Mouse (Mus musculus): ENCODE measurements around the gene Ispd. TPM values are rescaled to one million over a fixed set of nuclear protein-coding genes. Genes with fewer than 3 reads are reported as not detected.

The Ispd gene
- polyA plus RNA-seq, 1 experiment from 2014 or later, result 10.4 TPM

- Histone ChIP-seq H3K4me2 (ENCODE audit: low read depth, low read length) (no peak overlapping the region), H3K9me3 (replicated peaks; ENCODE audit: control insufficient read depth, low read length) (no peaks in the 10 kb centered on the region), H3K4me1 (ENCODE audit: control insufficient read depth, insufficient read depth, low read length) (no peaks in the 10 kb centered on the region), H3K27me3 (ENCODE audit: control insufficient read depth, insufficient read depth, low read length) (no peaks in the 10 kb centered on the region), H3K36me3 (ENCODE audit: control insufficient read depth, insufficient read depth, low read length) (no peaks in the 10 kb centered on the region), H3K9ac (ENCODE audit: low read length) (no peak overlapping the region), H3K27ac (ENCODE audit: low read length) (no peak overlapping the region), H3K4me3 (replicated peaks; ENCODE audit: low read length) (no peak overlapping the region)
- WGBS, result 66% methylated on average over 4 of the region's 4 CpGs
- no peak for ATAC-seq (ENCODE audit: insufficient read depth, low FRiP score)
These were observed 150.3 kb downstream of the Ispd start for GRCm38 (mm10) chr12:36531421-36532072.

- 82% methylated on average over 3 of the region's 3 CpGs for WGBS
- Histone ChIP-seq H3K9me3 (replicated peaks; ENCODE audit: control insufficient read depth, low read length) (no peaks in the 10 kb centered on the region), H3K36me3 (ENCODE audit: control insufficient read depth, insufficient read depth, low read length) (no peaks in the 10 kb centered on the region), H3K4me2 (ENCODE audit: low read depth, low read length) (no peak overlapping the region), H3K4me3 (replicated peaks; ENCODE audit: low read length) (no peak overlapping the region), H3K27ac (ENCODE audit: low read length) (no peak overlapping the region), H3K4me1 (ENCODE audit: control insufficient read depth, insufficient read depth, low read length) (no peaks in the 10 kb centered on the region), H3K9ac (ENCODE audit: low read length) (no peak overlapping the region), H3K27me3 (ENCODE audit: control insufficient read depth, insufficient read depth, low read length) (no peaks in the 10 kb centered on the region)
- no peak for ATAC-seq (ENCODE audit: insufficient read depth, low FRiP score)
These were observed 151.3 kb downstream of the Ispd start for GRCm38 (mm10) chr12:36532525-36532924.

GRCm38 (mm10) chr12:36533160-36533900 is 152.1 kb downstream of the Ispd start:
- Histone ChIP-seq H3K9ac (ENCODE audit: low read length) (no peak overlapping the region), H3K27ac (ENCODE audit: low read length) (no peak overlapping the region), H3K27me3 (ENCODE audit: control insufficient read depth, insufficient read depth, low read length) (no peaks in the 10 kb centered on the region), H3K4me3 (replicated peaks; ENCODE audit: low read length) (no peak overlapping the region), H3K9me3 (replicated peaks; ENCODE audit: control insufficient read depth, low read length) (no peaks in the 10 kb centered on the region), H3K36me3 (ENCODE audit: control insufficient read depth, insufficient read depth, low read length) (no peaks in the 10 kb centered on the region), H3K4me1 (ENCODE audit: control insufficient read depth, insufficient read depth, low read length) (no peaks in the 10 kb centered on the region), H3K4me2 (ENCODE audit: low read depth, low read length) (no peak overlapping the region)
- WGBS, result 79% methylated on average over 2 of the region's 2 CpGs
- ATAC-seq (ENCODE audit: insufficient read depth, low FRiP score), result no peak

GRCm38 (mm10) chr12:36534589-36534988 is 153.3 kb downstream of the Ispd start:
- Histone ChIP-seq H3K4me3 (replicated peaks; ENCODE audit: low read length) (no peak overlapping the region), H3K4me1 (ENCODE audit: control insufficient read depth, insufficient read depth, low read length) (no peaks in the 10 kb centered on the region), H3K9ac (ENCODE audit: low read length) (no peak overlapping the region), H3K9me3 (replicated peaks; ENCODE audit: control insufficient read depth, low read length) (no peaks in the 10 kb centered on the region), H3K36me3 (ENCODE audit: control insufficient read depth, insufficient read depth, low read length) (no peaks in the 10 kb centered on the region), H3K4me2 (ENCODE audit: low read depth, low read length) (no peak overlapping the region), H3K27me3 (ENCODE audit: control insufficient read depth, insufficient read depth, low read length) (no peaks in the 10 kb centered on the region), H3K27ac (ENCODE audit: low read length) (no peak overlapping the region)
- WGBS, result 87% methylated on average over 5 of the region's 5 CpGs
- ATAC-seq (ENCODE audit: insufficient read depth, low FRiP score), result no peak

GRCm38 (mm10) chr12:36545318-36545717 is 164.1 kb downstream of the Ispd start:
- H3K4me1 ChIP-seq (ENCODE audit: control insufficient read depth, insufficient read depth, low read length), result no peaks in the 10 kb centered on the region
- H3K9ac ChIP-seq (ENCODE audit: low read length), result no peak overlapping the region
- H3K4me3 ChIP-seq (replicated peaks; ENCODE audit: low read length), result no peak overlapping the region
- ATAC-seq (ENCODE audit: insufficient read depth, low FRiP score), result no peak
- no peaks in the 10 kb centered on the region for H3K36me3 ChIP-seq (ENCODE audit: control insufficient read depth, insufficient read depth, low read length)
- no peaks in the 10 kb centered on the region for H3K9me3 ChIP-seq (replicated peaks; ENCODE audit: control insufficient read depth, low read length)
- no peak overlapping the region for H3K27ac ChIP-seq (ENCODE audit: low read length)
- H3K4me2 ChIP-seq (ENCODE audit: low read depth, low read length), result no peak overlapping the region
- H3K27me3 ChIP-seq (ENCODE audit: control insufficient read depth, insufficient read depth, low read length), result no peaks in the 10 kb centered on the region

- H3K36me3 ChIP-seq (ENCODE audit: control insufficient read depth, insufficient read depth, low read length), result no peaks in the 10 kb centered on the region
- H3K4me3 ChIP-seq (replicated peaks; ENCODE audit: low read length), result no peak overlapping the region
- no peaks in the 10 kb centered on the region for H3K4me1 ChIP-seq (ENCODE audit: control insufficient read depth, insufficient read depth, low read length)
- no peak for ATAC-seq (ENCODE audit: insufficient read depth, low FRiP score)
- H3K9me3 ChIP-seq (replicated peaks; ENCODE audit: control insufficient read depth, low read length), result no peaks in the 10 kb centered on the region
- H3K27me3 ChIP-seq (ENCODE audit: control insufficient read depth, insufficient read depth, low read length), result no peaks in the 10 kb centered on the region
- no peak overlapping the region for H3K27ac ChIP-seq (ENCODE audit: low read length)
- H3K9ac ChIP-seq (ENCODE audit: low read length), result no peak overlapping the region
- 87% methylated on average over 9 of the region's 9 CpGs for WGBS
- H3K4me2 ChIP-seq (ENCODE audit: low read depth, low read length), result no peak overlapping the region
These were observed 168.2 kb downstream of the Ispd start for GRCm38 (mm10) chr12:36549474-36549873.

GRCm38 (mm10) chr12:36554697-36555096 is 173.4 kb downstream of the Ispd start:
- no peak for ATAC-seq (ENCODE audit: insufficient read depth, low FRiP score)
- H3K36me3 ChIP-seq (ENCODE audit: control insufficient read depth, insufficient read depth, low read length), result no peaks in the 10 kb centered on the region
- H3K9me3 ChIP-seq (replicated peaks; ENCODE audit: control insufficient read depth, low read length), result no peaks in the 10 kb centered on the region
- H3K9ac ChIP-seq (ENCODE audit: low read length), result no peak overlapping the region
- no peak overlapping the region for H3K27ac ChIP-seq (ENCODE audit: low read length)
- no peak overlapping the region for H3K4me2 ChIP-seq (ENCODE audit: low read depth, low read length)
- H3K4me3 ChIP-seq (replicated peaks; ENCODE audit: low read length), result no peak overlapping the region
- H3K4me1 ChIP-seq (ENCODE audit: control insufficient read depth, insufficient read depth, low read length), result no peaks in the 10 kb centered on the region
- WGBS, result 93% methylated on average over 1 of the region's 1 CpGs
- H3K27me3 ChIP-seq (ENCODE audit: control insufficient read depth, insufficient read depth, low read length), result no peaks in the 10 kb centered on the region

- H3K4me2 ChIP-seq (ENCODE audit: low read depth, low read length), result no peak overlapping the region
- H3K27ac ChIP-seq (ENCODE audit: low read length), result no peak overlapping the region
- no peaks in the 10 kb centered on the region for H3K4me1 ChIP-seq (ENCODE audit: control insufficient read depth, insufficient read depth, low read length)
- no peak overlapping the region for H3K9ac ChIP-seq (ENCODE audit: low read length)
- 48% methylated on average over 2 of the region's 2 CpGs for WGBS
- ATAC-seq (ENCODE audit: insufficient read depth, low FRiP score), result no peak
- H3K27me3 ChIP-seq (ENCODE audit: control insufficient read depth, insufficient read depth, low read length), result no peaks in the 10 kb centered on the region
- no peaks in the 10 kb centered on the region for H3K36me3 ChIP-seq (ENCODE audit: control insufficient read depth, insufficient read depth, low read length)
- no peaks in the 10 kb centered on the region for H3K9me3 ChIP-seq (replicated peaks; ENCODE audit: control insufficient read depth, low read length)
- H3K4me3 ChIP-seq (replicated peaks; ENCODE audit: low read length), result no peak overlapping the region
These were observed 182.9 kb downstream of the Ispd start for GRCm38 (mm10) chr12:36564146-36564545.

- Histone ChIP-seq H3K36me3 (ENCODE audit: control insufficient read depth, insufficient read depth, low read length) (no peaks in the 10 kb centered on the region), H3K4me3 (replicated peaks; ENCODE audit: low read length) (no peak overlapping the region), H3K9me3 (replicated peaks; ENCODE audit: control insufficient read depth, low read length) (no peaks in the 10 kb centered on the region), H3K9ac (ENCODE audit: low read length) (no peak overlapping the region), H3K4me1 (ENCODE audit: control insufficient read depth, insufficient read depth, low read length) (no peaks in the 10 kb centered on the region), H3K27ac (ENCODE audit: low read length) (no peak overlapping the region), H3K27me3 (ENCODE audit: control insufficient read depth, insufficient read depth, low read length) (no peaks in the 10 kb centered on the region), H3K4me2 (ENCODE audit: low read depth, low read length) (no peak overlapping the region)
- no peak for ATAC-seq (ENCODE audit: insufficient read depth, low FRiP score)
- 75% methylated on average over 1 of the region's 1 CpGs for WGBS
These were observed 185.7 kb downstream of the Ispd start for GRCm38 (mm10) chr12:36566974-36567373.
